Mouse (Mus musculus) urinary bladder, adult 18-20 months (tissue): Measurements from ENCODE around the gene Liph.
"Not testable (repeated sequence)": the region's sequence is repeated elsewhere in the genome, so short reads cannot be mapped to it uniquely, and the experiment has no call there.

Experiments used
- DNase-seq, 2 experiments: peaks; one replicate each; pipeline ENCODE4 v3.0.0; 2022; ENCODE audit warnings: low spot score in 2 of 2, mixed read lengths in 2 of 2

Gene Liph

GRCm38 (mm10) chr16:21976203-21976602 is 19.3 kb downstream of the Liph start:
- no peak for DNase-seq

GRCm38 (mm10) chr16:21971446-21971845 is 24.0 kb downstream of the Liph start:
- DNase-seq = no peak

DNA sequence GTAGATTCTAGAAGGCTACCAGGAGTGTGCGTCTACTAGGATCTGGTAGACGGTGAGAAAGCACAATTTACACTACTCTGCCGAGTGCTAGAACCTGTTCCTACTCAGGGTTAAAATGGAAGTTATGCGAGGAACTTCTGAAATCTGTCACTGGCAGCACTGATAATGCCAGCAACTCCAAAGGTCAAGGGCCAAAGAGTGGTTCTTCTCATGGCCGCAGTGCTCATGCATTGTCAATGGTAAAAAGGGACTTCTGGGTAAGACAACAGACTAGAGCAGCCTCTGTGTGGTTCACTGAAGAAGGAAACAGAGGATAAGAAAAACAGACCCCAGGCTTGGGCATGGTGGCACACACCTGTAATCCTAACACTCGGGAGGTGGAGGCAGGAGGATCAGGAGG is 24.9 kb downstream of the Liph start:
- DNase-seq = no peak

DNA sequence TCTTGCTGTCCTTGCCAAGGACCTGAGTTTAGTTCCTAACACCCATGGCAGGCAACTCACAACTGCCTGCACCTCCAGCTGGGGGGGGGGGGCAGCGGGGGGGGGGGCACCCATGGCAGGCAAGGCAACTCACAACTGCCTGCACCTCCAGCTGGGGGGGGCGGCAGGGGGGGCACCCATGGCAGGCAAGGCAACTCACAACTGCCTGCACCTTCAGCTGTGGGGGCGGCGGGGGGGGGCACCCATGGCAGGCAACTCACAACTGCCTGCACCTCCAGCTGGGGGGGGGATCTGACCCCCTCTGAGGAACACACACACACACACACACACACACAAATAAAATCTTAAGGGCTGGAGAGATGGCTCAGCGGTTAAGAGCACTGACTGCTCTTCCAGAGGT is 25.6 kb downstream of the Liph start:
- no peak for DNase-seq

- no peak for DNase-seq
Observed at GRCm38 (mm10) chr16:21965576-21965975, 29.9 kb downstream of the Liph start.

GRCm38 (mm10) chr16:21955591-21955990 is 39.9 kb downstream of the Liph start:
- no peak for DNase-seq

DNA sequence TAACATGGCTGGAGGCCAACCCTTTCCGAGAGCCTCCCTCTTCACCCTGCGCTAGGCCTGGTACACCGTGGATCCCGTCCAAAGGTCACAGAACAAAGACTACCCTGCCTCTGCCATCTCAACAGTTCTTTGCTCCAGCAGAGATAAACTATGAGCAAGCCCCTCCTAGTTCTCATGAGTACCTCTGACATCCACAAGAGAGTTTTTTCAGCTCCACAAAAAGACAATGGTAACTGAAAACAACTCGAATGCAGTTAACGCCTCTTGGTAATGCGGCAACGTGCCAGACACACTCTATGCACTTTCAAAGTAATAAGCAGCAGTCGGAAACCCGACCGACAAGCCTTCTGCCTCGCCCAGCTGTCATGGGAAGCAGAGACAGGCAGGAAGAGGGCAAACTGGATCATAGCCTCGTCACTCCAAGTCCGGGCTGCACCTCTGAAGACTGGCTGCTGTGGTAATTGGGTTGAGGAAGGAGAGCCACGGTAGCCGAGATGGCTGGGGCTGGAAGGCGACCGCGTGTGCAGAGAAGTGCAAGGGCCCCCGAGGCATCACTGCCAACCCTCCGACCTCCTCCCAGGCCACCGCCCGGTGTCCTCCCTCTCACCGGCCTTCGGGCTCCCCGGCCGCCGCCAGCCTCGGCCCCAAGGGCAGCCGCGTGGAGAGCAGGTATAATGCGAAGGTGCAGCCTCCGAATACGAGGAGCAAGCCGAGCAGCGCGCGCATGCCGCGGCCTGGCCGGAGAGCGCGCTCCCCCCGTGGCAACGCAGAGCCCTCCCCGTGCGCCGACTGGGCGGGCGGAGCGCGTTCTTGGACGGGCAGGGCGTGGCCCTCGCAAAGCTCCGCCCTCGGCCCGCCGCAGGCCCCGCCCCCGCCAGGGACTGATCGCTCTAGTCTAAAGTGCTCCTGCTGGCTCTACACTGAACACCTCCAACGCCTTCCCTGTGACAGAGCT is 48.4 kb downstream of the Liph start, which contains the start of gene Tmem41a:
Tmem41a (minus strand) TSS at position 792 of the 955 bp plus-strand sequence.
- DNase-seq = peak; percentile 82 to 88

DNA sequence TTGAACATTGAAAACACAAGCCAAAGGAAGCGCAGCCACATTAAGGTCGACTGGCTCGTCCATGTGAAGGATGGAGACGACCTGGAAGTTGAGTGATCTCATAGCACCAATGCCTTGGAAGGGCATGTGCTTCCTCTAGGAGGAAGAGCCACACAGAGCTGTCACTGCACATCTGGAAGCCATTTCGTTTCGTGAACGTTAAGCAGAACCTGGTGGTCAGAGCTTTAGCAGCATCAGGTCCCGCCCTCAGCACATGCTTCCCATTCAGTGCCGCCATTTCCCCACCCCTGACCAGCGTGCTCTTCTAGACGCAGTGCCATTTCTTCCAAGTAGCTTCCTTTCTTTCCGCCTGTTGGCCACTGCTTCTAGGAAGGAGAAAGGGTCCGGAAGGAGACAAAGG is 67.0 kb downstream of the Liph start:
- no peak for DNase-seq

GRCm38 (mm10) chr16:21916681-21917080 is 78.8 kb downstream of the Liph start:
- DNase-seq = no peak

- no peak for DNase-seq
Observed at GRCm38 (mm10) chr16:21913347-21913746, 82.1 kb downstream of the Liph start.

DNA sequence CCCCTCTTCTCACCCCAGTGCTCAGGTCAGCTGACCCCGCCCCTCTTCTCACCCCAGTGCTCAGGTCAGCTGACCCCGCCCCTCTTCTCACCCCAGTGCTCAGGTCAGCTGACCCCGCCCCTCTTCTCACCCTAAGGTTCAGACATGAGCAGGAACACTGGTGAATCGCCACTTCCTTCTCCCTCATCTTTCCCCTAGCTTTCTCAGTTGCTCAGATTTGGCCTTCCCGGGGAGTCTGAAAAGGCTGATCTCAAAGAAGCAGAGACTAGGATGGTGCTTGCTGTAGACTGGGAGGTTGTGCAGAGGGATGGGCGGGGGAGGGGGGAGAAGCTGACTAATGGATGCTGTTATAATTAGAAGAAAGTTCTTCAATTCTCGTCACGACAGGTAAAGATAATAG is 86.6 kb downstream of the Liph start:
- not testable (repeated sequence) for DNase-seq

DNA sequence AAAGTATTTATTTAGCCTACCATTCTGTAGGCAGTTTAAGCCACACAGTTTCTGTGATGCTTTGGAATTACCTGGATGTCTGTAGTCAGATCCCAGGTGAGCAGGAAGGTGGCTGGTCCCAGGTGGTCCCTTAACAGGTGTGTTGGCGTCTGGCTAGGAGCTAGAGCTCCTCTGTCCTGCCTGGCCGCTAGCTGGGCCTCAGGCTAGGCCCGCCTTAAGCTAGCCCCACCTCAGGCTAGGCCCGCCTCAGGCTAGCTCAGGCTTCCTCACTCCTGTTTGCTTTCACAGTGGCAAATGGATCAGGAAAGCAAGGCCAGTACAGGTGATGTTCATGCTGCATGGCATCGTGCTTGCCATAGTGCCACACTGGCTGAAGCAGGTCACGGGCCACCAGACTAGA is 88.6 kb downstream of the Liph start:
- DNase-seq = no peak

GRCm38 (mm10) chr16:21905996-21906395 is 89.5 kb downstream of the Liph start:
- no peak for DNase-seq

GRCm38 (mm10) chr16:21904636-21905035 is 90.8 kb downstream of the Liph start:
- no peak for DNase-seq
